Mouse (Mus musculus): ENCODE measurements at regions not wholly inside any gene's neighbourhood (a gene's known extent, or its start where the extent isn't known, plus 50 kb on each side); places are given as distances from the start of the nearest gene placed in this dataset.

DNA sequence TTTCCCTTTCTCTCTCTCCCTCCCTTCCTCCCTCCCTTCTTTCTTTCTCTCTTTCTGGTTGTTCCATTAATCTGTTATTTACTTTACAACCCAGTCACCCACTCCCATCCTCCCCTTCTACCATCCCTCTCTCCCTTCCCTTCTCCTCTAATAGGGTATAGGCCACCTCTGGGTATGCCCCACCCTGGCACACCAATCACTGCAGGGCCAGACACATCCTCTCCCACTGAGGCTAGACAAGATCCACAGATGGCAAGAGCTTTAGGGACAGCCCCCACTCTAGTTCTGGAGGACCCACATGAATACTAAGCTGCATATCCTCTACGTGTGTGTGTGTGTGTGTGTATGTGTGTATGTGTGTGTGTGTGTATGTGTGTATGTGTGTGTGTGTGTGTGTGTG, 67.4 kb downstream of the 4930426L09Rik start:
- TF ChIP-seq HCFC1 (IDR thresholded peaks at IDR 0.05; ENCODE audit: low read depth, low read length) (no peak), UBTF (IDR thresholded peaks at IDR 0.05; ENCODE audit: borderline replicate concordance, insufficient read depth, low read depth, low read length) (no peak), CHD2 (IDR thresholded peaks at IDR 0.05; ENCODE audit: low read length) (no peak), BHLHE40 (IDR thresholded peaks at IDR 0.05; ENCODE audit: borderline replicate concordance, low read depth, low read length) (no peak), CTCF (IDR thresholded peaks at IDR 0.05 in 2 of 3, conservative IDR thresholded peaks at IDR 0.05 in 1 of 3; ENCODE audit: control insufficient read depth in 1 of 3, insufficient read depth in 1 of 3, low read depth in 2 of 3, low read length in 3 of 3, poor library complexity in 1 of 3, severe bottlenecking in 1 of 3) (no peak)

All from MEL (cell line).